Mouse (Mus musculus) heart, embryonic 13.5 days (tissue): Measurements from ENCODE around the gene Inka1. TPM values are rescaled to one million over a fixed set of nuclear protein-coding genes. Genes with fewer than 3 reads are reported as not detected.

Experiments
- ATAC-seq: fragments of 200-750 bp; cut with Nextera tagmentation; 2 replicates; pipeline ENCODE4 v1.8.0; 2017; ENCODE audit warnings: moderate TSS enrichment; ENCODE audit not compliant: insufficient number of reproducible peaks, low FRiP score, low TSS enrichment; ENCODE audit errors: extremely low read depth
- H3K27ac ChIP-seq: fragments of 300-500 bp; sonication (generic); replicated peaks from 2 replicates; pipeline ENCODE4 v1.5.1; 2015; ENCODE audit warnings: moderate library complexity, mild to moderate bottlenecking, inconsistent platforms
- H3K27me3 ChIP-seq: fragments of 300-500 bp; sonication (generic); replicated peaks from 2 replicates; pipeline ENCODE4 v1.6.1; 2015; ENCODE audit warnings: mild to moderate bottlenecking, inconsistent platforms
- H3K36me3 ChIP-seq: fragments of 300-500 bp; sonication (generic); 2 replicates; pipeline ENCODE4 v1.6.1; 2015; ENCODE audit warnings: mild to moderate bottlenecking, inconsistent platforms
- H3K4me1 ChIP-seq: fragments of 300-500 bp; sonication (generic); 2 replicates; pipeline ENCODE4 v1.6.1; 2015; ENCODE audit warnings: inconsistent platforms
- H3K4me2 ChIP-seq: fragments of 300-500 bp; sonication (generic); 2 replicates; pipeline ENCODE4 v1.6.1; 2015; ENCODE audit warnings: inconsistent platforms, mild to moderate bottlenecking, moderate library complexity
- H3K4me3 ChIP-seq: fragments of 300-500 bp; sonication (generic); 2 replicates; pipeline ENCODE4 v1.5.1; 2015; ENCODE audit warnings: moderate library complexity, mild to moderate bottlenecking, inconsistent platforms
- H3K9ac ChIP-seq: fragments of 300-500 bp; sonication (generic); 2 replicates; pipeline ENCODE4 v1.6.1; 2015; ENCODE audit warnings: inconsistent platforms, mild to moderate bottlenecking, moderate library complexity
- H3K9me3 ChIP-seq: fragments of 300-500 bp; sonication (generic); 2 replicates; pipeline ENCODE4 v1.6.1; 2016; ENCODE audit warnings: inconsistent platforms
- WGBS: fragments of 180-500 bp; shearing (Covaris S2); methylation state at CpG from one replicate; pipeline ENCODE4 v1.1.7; 2015; ENCODE audit warnings: mixed read lengths; 5-methylcytosine and 5-hydroxymethylcytosine counted together
- polyA plus RNA-seq: library from polyadenylated mRNA; unstranded; fragments of >200 nt; fragmentation: Nextera tagmentation; extraction: Ambion mirVana; gene quantifications from 2 replicates; pipeline ENCODE4 v1.2.1, GENCODE M21; 2015

Inka1 gene
- polyA plus RNA-seq, 1 experiment from 2014 or later = 50.6 TPM

- peak overlapping the region; percentile 97 for H3K27ac ChIP-seq
- under 1% methylated on average over 50 of the region's 50 CpGs for WGBS
- peaks cover 31% of the 10 kb centered on the region for H3K4me1 ChIP-seq
- H3K9ac ChIP-seq = peak overlapping the region; percentile 99
- no peak for ATAC-seq
- H3K9me3 ChIP-seq = no peaks in the 10 kb centered on the region
- peak overlapping the region; percentile 99 for H3K4me3 ChIP-seq
- H3K27me3 ChIP-seq = no peaks in the 10 kb centered on the region
- no peaks in the 10 kb centered on the region for H3K36me3 ChIP-seq
- peak overlapping the region; percentile 88 for H3K4me2 ChIP-seq
Measured at GRCm38 (mm10) chr9:108002778-108003530, 17.3 kb upstream of the Inka1 start.

GRCm38 (mm10) chr9:108001922-108002770, 16.5 kb upstream of the Inka1 start, which contains the start of gene Ip6k1:
Ip6k1 (plus strand) TSS chr9:108002501.
- ATAC-seq = peak; percentile 97
- Histone ChIP-seq H3K27me3 (no peaks in the 10 kb centered on the region), H3K9me3 (no peaks in the 10 kb centered on the region), H3K36me3 (no peaks in the 10 kb centered on the region), H3K27ac (peak within 1 kb of the TSS; percentile 97), H3K4me3 (peak within 1 kb of the TSS; percentile 99), H3K4me2 (peak within 1 kb of the TSS; percentile 92), H3K4me1 (peaks cover 31% of the 10 kb centered on the region), H3K9ac (peak within 1 kb of the TSS; percentile 99)
- WGBS = 1% methylated on average over 51 of the region's 51 CpGs

GRCm38 (mm10) chr9:107996049-107996448, 10.4 kb upstream of the Inka1 start, which contains the start of gene Gm20662:
Gm20662 (plus strand) TSS chr9:107996349.
- no peak for ATAC-seq
- Histone ChIP-seq H3K4me2 (no peak within 1 kb of the TSS), H3K36me3 (no peaks in the 10 kb centered on the region), H3K27ac (peak within 1 kb of the TSS; percentile 40; the same call in 1 of the 2 replicates), H3K4me3 (no peak within 1 kb of the TSS), H3K9ac (no peak within 1 kb of the TSS), H3K27me3 (no peaks in the 10 kb centered on the region), H3K4me1 (peaks cover 14% of the 10 kb centered on the region), H3K9me3 (no peaks in the 10 kb centered on the region)
- 73% methylated on average over 5 of the region's 5 CpGs for WGBS

- Histone ChIP-seq H3K4me2 (no peak overlapping the region), H3K36me3 (no peaks in the 10 kb centered on the region), H3K4me3 (no peak overlapping the region), H3K9ac (no peak overlapping the region), H3K27me3 (no peaks in the 10 kb centered on the region), H3K9me3 (no peaks in the 10 kb centered on the region), H3K4me1 (peaks cover 14% of the 10 kb centered on the region), H3K27ac (no peak overlapping the region)
- 92% methylated on average over 21 of the region's 21 CpGs for WGBS
- no peak for ATAC-seq
Measured at GRCm38 (mm10) chr9:107995513-107995912, 9.8 kb upstream of the Inka1 start.

GRCm38 (mm10) chr9:107994464-107994863, 8.8 kb upstream of the Inka1 start:
- no peaks in the 10 kb centered on the region for H3K27me3 ChIP-seq
- WGBS = 23% methylated on average over 2 of the region's 2 CpGs
- no peak overlapping the region for H3K4me2 ChIP-seq
- no peaks in the 10 kb centered on the region for H3K9me3 ChIP-seq
- peak overlapping the region; percentile 40 for H3K9ac ChIP-seq
- H3K4me1 ChIP-seq = peaks cover 14% of the 10 kb centered on the region
- H3K36me3 ChIP-seq = no peaks in the 10 kb centered on the region
- no peak for ATAC-seq
- peak overlapping the region; percentile 40; the same call in 1 of the 2 replicates for H3K27ac ChIP-seq
- no peak overlapping the region for H3K4me3 ChIP-seq

GRCm38 (mm10) chr9:107993013-107993412, 7.3 kb upstream of the Inka1 start:
- no peak for ATAC-seq
- no peak overlapping the region for H3K4me2 ChIP-seq
- WGBS = 80% methylated on average over 11 of the region's 11 CpGs
- H3K27me3 ChIP-seq = no peaks in the 10 kb centered on the region
- H3K4me3 ChIP-seq = no peak overlapping the region
- H3K4me1 ChIP-seq = peaks cover 14% of the 10 kb centered on the region
- no peaks in the 10 kb centered on the region for H3K36me3 ChIP-seq
- no peak overlapping the region for H3K9ac ChIP-seq
- no peaks in the 10 kb centered on the region for H3K9me3 ChIP-seq
- H3K27ac ChIP-seq = no peak overlapping the region

GRCm38 (mm10) chr9:107992197-107992596, 6.5 kb upstream of the Inka1 start, which contains the start of gene Cdhr4:
Cdhr4 (plus strand) TSS chr9:107992497.
- H3K27me3 ChIP-seq = no peaks in the 10 kb centered on the region
- no peak within 1 kb of the TSS for H3K27ac ChIP-seq
- peaks cover 17% of the 10 kb centered on the region for H3K4me1 ChIP-seq
- 61% methylated on average over 2 of the region's 2 CpGs for WGBS
- no peak within 1 kb of the TSS for H3K4me3 ChIP-seq
- H3K9me3 ChIP-seq = no peaks in the 10 kb centered on the region
- no peak for ATAC-seq
- no peak within 1 kb of the TSS for H3K4me2 ChIP-seq
- no peak within 1 kb of the TSS for H3K9ac ChIP-seq
- no peaks in the 10 kb centered on the region for H3K36me3 ChIP-seq

- no peak overlapping the region for H3K9ac ChIP-seq
- H3K27me3 ChIP-seq = no peaks in the 10 kb centered on the region
- H3K4me1 ChIP-seq = peaks cover 35% of the 10 kb centered on the region
- H3K27ac ChIP-seq = no peak overlapping the region
- no peak overlapping the region for H3K4me2 ChIP-seq
- H3K36me3 ChIP-seq = peaks cover 6% of the 10 kb centered on the region
- no peak overlapping the region for H3K4me3 ChIP-seq
- ATAC-seq = no peak
- WGBS = 54% methylated on average over 3 of the region's 3 CpGs
- no peaks in the 10 kb centered on the region for H3K9me3 ChIP-seq
Measured at GRCm38 (mm10) chr9:107987950-107988349, 2.3 kb upstream of the Inka1 start.

GRCm38 (mm10) chr9:107986376-107986775, 697 bp upstream of the Inka1 start:
- H3K4me3 ChIP-seq = peak overlapping the region; percentile 79
- no peak for ATAC-seq
- no peaks in the 10 kb centered on the region for H3K27me3 ChIP-seq
- peak overlapping the region; percentile 92 for H3K9ac ChIP-seq
- H3K4me2 ChIP-seq = peak overlapping the region; percentile 91
- H3K27ac ChIP-seq = peak overlapping the region; percentile 100
- H3K9me3 ChIP-seq = no peaks in the 10 kb centered on the region
- H3K4me1 ChIP-seq = peaks cover 51% of the 10 kb centered on the region
- peaks cover 6% of the 10 kb centered on the region for H3K36me3 ChIP-seq
- WGBS = 4% methylated on average over 18 of the region's 18 CpGs

GRCm38 (mm10) chr9:107984754-107985055, 974 bp downstream of the Inka1 start:
- ATAC-seq = no peak

GRCm38 (mm10) chr9:107984052-107984753, 1.5 kb downstream of the Inka1 start:
- Histone ChIP-seq H3K9ac (peak overlapping the region; percentile 92), H3K9me3 (no peaks in the 10 kb centered on the region), H3K27me3 (no peaks in the 10 kb centered on the region), H3K4me1 (peaks cover 68% of the 10 kb centered on the region), H3K4me3 (peak overlapping the region; percentile 79), H3K4me2 (peak overlapping the region; percentile 91), H3K27ac (peak overlapping the region; percentile 100), H3K36me3 (peaks cover 26% of the 10 kb centered on the region)
- no peak for ATAC-seq
- WGBS = 42% methylated on average over 19 of the region's 19 CpGs

More at GRCm38 (mm10) chr9:107984754-107985055, 974 bp downstream of the Inka1 start:
- peak overlapping the region; percentile 92 for H3K9ac ChIP-seq
- H3K4me3 ChIP-seq = peak overlapping the region; percentile 79
- H3K36me3 ChIP-seq = peaks cover 21% of the 10 kb centered on the region
- H3K27ac ChIP-seq = peak overlapping the region; percentile 100
- WGBS = 40% methylated on average over 9 of the region's 9 CpGs
- peaks cover 67% of the 10 kb centered on the region for H3K4me1 ChIP-seq
- no peaks in the 10 kb centered on the region for H3K9me3 ChIP-seq
- H3K4me2 ChIP-seq = peak overlapping the region; percentile 91
- H3K27me3 ChIP-seq = no peaks in the 10 kb centered on the region
